Mouse (Mus musculus): ENCODE measurements around the gene Cdc6.

GRCm38 (mm10) chr11:98936170-98936569 lies 28.6 kb downstream of the Cdc6 start:
- no peak for TF ChIP-seq JUND (IDR thresholded peaks at IDR 0.05; ENCODE audit: low read depth, low read length)
- TF ChIP-seq MAX (IDR thresholded peaks at IDR 0.05; ENCODE audit: low read length): no peak
- TF ChIP-seq ZMIZ1 (IDR thresholded peaks at IDR 0.05; ENCODE audit: low read depth, low read length): no peak

Measured in MEL (cell line).